Mouse (Mus musculus) intestine, postnatal 0 days (tissue): ENCODE data around the gene Tnfsf13b. TPM values are rescaled to one million over a fixed set of nuclear protein-coding genes. Genes with fewer than 3 reads are reported as not detected.

Experiments used
- ATAC-seq: fragments of 200-750 bp; cut with Nextera tagmentation; 2 replicates; pipeline ENCODE4 v1.8.0; 2017; ENCODE audit warnings: mild to moderate bottlenecking, moderate TSS enrichment, moderate library complexity
- H3K27ac ChIP-seq: fragments of 300-500 bp; sonication (generic); 2 replicates; pipeline ENCODE4 v1.5.1; 2014; ENCODE audit warnings: mild to moderate bottlenecking, low read depth, low read length, moderate library complexity
- H3K27me3 ChIP-seq: fragments of 300-500 bp; sonication (generic); replicated peaks from 2 replicates; pipeline ENCODE4 v1.6.1; 2014; ENCODE audit warnings: low read length, mixed read lengths; ENCODE audit not compliant: control insufficient read depth, insufficient read depth
- H3K36me3 ChIP-seq: fragments of 300-500 bp; sonication (generic); 2 replicates; pipeline ENCODE4 v1.6.1; 2014; ENCODE audit warnings: mild to moderate bottlenecking, moderate library complexity; ENCODE audit not compliant: control insufficient read depth, insufficient read depth
- H3K4me1 ChIP-seq: fragments of 300-500 bp; sonication (generic); replicated peaks from 2 replicates; pipeline ENCODE4 v1.6.1; 2014; ENCODE audit warnings: antibody characterized with exemption, low read length, mixed read lengths; ENCODE audit not compliant: control insufficient read depth, insufficient read depth
- H3K4me2 ChIP-seq: fragments of 300-500 bp; sonication (generic); replicated peaks from 2 replicates; pipeline ENCODE4 v1.6.1; 2014; ENCODE audit warnings: low read depth, mild to moderate bottlenecking, moderate library complexity
- H3K4me3 ChIP-seq: fragments of 300-500 bp; sonication (generic); 2 replicates; pipeline ENCODE4 v1.5.1; 2014; ENCODE audit warnings: low read depth, low read length
- H3K9ac ChIP-seq: fragments of 300-500 bp; sonication (generic); 2 replicates; pipeline ENCODE4 v1.6.1; 2014; ENCODE audit warnings: mild to moderate bottlenecking, low read depth, low read length
- H3K9me3 ChIP-seq: fragments of 300-500 bp; sonication (generic); 2 replicates; pipeline ENCODE4 v1.6.1; 2016; ENCODE audit warnings: mixed run types; ENCODE audit not compliant: control insufficient read depth
- CTCF ChIP-seq: sonication (generic); IDR thresholded peaks from 2 replicates; pipeline ENCODE4 v1.5.1; 2016; ENCODE audit warnings: low read depth, mild to moderate bottlenecking, control low read depth, antibody characterized with exemption, moderate library complexity
- WGBS: fragments of 180-500 bp; shearing (Covaris S2); extraction: QIAGEN DNeasy Blood & Tissue Kit; methylation state at CpG from one replicate; pipeline ENCODE4 v1.1.7; 2014; 5-methylcytosine and 5-hydroxymethylcytosine counted together
- polyA plus RNA-seq: library from polyadenylated mRNA; unstranded; fragments of >200 nt; fragmentation: Nextera tagmentation; extraction: Ambion mirVana; gene quantifications from 2 replicates; pipeline ENCODE4 v1.2.1, GENCODE M21; 2015

Gene Tnfsf13b
- polyA plus RNA-seq, 1 experiment from 2014 or later, result 2.0 TPM

DNA sequence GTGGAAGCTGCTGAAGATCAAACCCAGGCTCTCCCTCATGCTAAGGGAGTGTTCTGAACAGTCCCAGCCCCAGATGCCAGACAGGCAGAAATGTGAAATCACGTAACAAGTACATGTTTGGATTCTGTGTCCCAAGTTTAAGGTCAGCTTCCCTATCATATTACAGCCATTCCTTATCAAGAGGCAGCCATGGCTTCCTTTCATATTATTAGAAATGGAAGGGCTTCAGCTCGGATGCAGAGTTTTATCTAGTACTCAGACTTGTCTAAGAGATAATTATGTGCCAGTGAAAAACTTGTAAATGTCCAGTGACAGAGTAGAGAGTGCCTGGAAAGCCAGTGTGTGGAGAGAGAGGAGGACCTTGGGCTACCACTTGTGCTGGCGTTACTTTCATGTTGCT lies 34.6 kb downstream of the Tnfsf13b start:
- Histone ChIP-seq H3K4me2 (no peak overlapping the region), H3K4me1 (no peaks in the 10 kb centered on the region), H3K4me3 (no peak overlapping the region), H3K27me3 (no peaks in the 10 kb centered on the region), H3K27ac (no peak overlapping the region), H3K9ac (no peak overlapping the region), H3K36me3 (no peaks in the 10 kb centered on the region), H3K9me3 (no peaks in the 10 kb centered on the region)
- TF ChIP-seq CTCF, result no peak
- ATAC-seq, result no peak
- 69% methylated on average over 3 of the region's 3 CpGs for WGBS

DNA sequence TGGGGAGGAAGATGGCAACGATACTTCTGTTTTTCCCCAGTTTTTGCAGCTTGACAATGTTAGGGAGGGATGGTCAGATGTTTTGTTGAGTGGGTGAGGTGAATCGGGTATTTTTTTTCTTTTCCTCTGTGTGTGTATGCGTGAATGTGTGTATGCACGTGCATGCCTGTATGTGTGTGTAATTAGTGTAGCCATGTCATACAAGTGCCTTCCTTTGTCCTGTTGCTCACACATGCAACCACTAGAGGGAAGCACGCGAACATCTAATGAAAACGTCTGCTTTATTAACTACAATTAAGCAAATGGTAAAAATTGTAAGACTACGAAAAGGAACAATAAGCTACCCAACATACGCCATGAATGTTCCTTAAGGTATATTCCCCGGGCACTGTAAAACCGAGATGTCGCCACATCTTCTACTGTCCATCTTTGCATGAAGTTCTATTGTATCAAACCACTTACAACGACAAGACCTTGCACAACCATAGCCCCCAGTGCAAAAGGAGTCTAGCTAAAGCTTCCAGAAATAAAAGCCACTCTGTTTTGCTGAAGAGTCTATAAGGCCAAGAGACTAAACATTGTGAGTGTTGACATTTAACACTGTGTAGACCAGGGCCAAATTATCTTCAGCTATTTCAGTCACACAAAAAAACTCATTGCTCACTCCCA lies 37.7 kb downstream of the Tnfsf13b start:
- H3K27me3 ChIP-seq, result no peaks in the 10 kb centered on the region
- no peaks in the 10 kb centered on the region for H3K4me1 ChIP-seq
- no peaks in the 10 kb centered on the region for H3K36me3 ChIP-seq
- H3K9me3 ChIP-seq, result no peaks in the 10 kb centered on the region
- no peak for ATAC-seq
- 53% methylated on average over 13 of the region's 13 CpGs for WGBS
- TF ChIP-seq CTCF, result peak; percentile 83
- no peak overlapping the region for H3K9ac ChIP-seq
- no peak overlapping the region for H3K4me3 ChIP-seq
- no peak overlapping the region for H3K4me2 ChIP-seq
- no peak overlapping the region for H3K27ac ChIP-seq

DNA sequence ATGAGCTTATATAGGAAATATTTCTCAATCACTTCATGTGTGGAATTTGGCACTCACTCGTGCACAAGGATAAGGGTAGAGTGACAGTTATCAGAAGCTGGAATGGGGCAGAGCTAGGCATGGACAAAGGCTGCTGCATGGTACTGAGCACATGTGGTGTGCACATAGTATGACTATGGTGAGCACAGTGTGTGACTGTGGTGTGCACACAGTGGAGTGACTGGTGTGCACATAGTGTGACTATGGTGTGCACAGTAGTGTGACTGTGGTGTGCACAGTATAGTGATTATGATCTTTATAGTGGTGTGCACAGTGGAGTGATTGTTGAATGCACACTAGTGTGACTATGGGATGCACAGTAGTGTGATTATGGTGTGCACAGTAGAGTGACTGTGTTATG lies 39.5 kb downstream of the Tnfsf13b start:
- no peak for ATAC-seq
- H3K4me1 ChIP-seq, result no peaks in the 10 kb centered on the region
- no peak overlapping the region for H3K4me3 ChIP-seq
- H3K36me3 ChIP-seq, result no peaks in the 10 kb centered on the region
- TF ChIP-seq CTCF, result no peak
- 49% methylated on average over 1 of the region's 1 CpGs for WGBS
- no peaks in the 10 kb centered on the region for H3K27me3 ChIP-seq
- no peak overlapping the region for H3K4me2 ChIP-seq
- H3K9me3 ChIP-seq, result no peaks in the 10 kb centered on the region
- no peak overlapping the region for H3K27ac ChIP-seq
- H3K9ac ChIP-seq, result no peak overlapping the region

DNA sequence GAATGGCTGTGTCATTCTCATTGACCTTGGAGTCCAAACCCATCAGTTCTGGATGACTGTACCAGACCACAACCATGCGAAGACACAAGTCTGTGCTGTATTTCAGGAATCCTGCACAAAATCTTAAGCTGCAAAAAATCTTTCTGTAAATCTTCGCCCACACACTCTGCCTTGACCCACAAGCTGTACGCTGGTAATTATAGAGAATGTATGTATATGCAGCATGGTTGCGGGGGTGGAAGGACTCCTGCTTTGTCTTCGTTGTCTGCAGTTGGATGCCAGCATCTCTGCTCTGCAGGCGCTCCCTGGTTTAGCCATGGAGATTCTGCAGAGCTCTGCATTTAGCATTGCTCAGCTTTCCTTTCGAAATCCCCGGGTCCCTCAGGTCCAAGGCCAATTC lies 42.9 kb downstream of the Tnfsf13b start:
- no peaks in the 10 kb centered on the region for H3K36me3 ChIP-seq
- H3K9me3 ChIP-seq, result no peaks in the 10 kb centered on the region
- H3K4me1 ChIP-seq, result no peaks in the 10 kb centered on the region
- no peak overlapping the region for H3K4me3 ChIP-seq
- no peak overlapping the region for H3K9ac ChIP-seq
- H3K4me2 ChIP-seq, result no peak overlapping the region
- WGBS, result 77% methylated on average over 8 of the region's 8 CpGs
- no peak for ATAC-seq
- no peak for TF ChIP-seq CTCF
- no peak overlapping the region for H3K27ac ChIP-seq
- no peaks in the 10 kb centered on the region for H3K27me3 ChIP-seq

DNA sequence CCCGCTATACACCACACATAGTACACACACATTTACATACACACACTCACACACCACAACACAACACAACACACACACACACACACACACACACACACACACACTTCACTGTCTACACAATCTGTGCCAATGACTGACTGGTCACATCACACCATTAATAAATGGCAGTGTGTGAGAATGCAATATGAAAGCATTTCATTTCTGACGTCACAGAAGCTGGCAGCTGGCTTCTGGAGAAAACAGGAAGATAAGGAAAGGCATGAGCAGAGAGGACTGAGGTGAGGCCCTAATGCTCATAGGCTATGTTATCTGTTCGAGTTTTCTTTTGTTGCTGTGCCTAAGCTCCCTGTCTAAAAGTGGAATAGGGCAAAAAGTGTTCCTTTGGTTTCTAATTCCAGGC lies 45.3 kb downstream of the Tnfsf13b start:
- Histone ChIP-seq H3K4me1 (no peaks in the 10 kb centered on the region), H3K4me3 (no peak overlapping the region), H3K9me3 (no peaks in the 10 kb centered on the region), H3K27ac (no peak overlapping the region), H3K4me2 (no peak overlapping the region), H3K36me3 (no peaks in the 10 kb centered on the region), H3K9ac (no peak overlapping the region), H3K27me3 (no peaks in the 10 kb centered on the region)
- WGBS, result 41% methylated on average over 3 of the region's 3 CpGs
- no peak for TF ChIP-seq CTCF
- peak; percentile 13; the same call in 1 of the 2 replicates for ATAC-seq

DNA sequence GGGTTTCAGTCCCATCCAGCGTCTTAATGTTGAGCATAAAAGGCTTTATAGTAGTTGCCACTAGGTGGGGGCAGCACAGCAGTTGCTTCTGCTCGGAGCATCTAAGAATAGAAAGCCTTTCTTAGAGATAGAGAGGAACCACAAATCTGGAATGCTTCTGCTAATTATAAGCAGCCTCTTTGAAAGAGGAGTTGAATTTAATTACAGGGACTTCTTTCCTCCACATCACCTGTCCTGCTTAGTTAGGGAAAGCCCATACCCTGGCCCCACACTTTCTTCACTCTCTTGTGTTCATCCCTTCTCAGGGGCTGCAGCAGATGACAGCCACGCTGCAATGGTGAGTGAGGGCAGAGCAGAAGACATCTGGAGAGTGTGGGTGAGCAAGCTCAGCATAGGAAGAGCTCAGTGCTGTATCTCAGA lies 47.3 kb downstream of the Tnfsf13b start:
- TF ChIP-seq CTCF, result peak; percentile 65
- H3K9me3 ChIP-seq, result no peaks in the 10 kb centered on the region
- H3K9ac ChIP-seq, result no peak overlapping the region
- WGBS, result 20% methylated on average over 3 of the region's 3 CpGs
- H3K4me2 ChIP-seq, result no peak overlapping the region
- H3K36me3 ChIP-seq, result no peaks in the 10 kb centered on the region
- H3K4me3 ChIP-seq, result no peak overlapping the region
- H3K27me3 ChIP-seq, result no peaks in the 10 kb centered on the region
- no peaks in the 10 kb centered on the region for H3K4me1 ChIP-seq
- no peak for ATAC-seq
- no peak overlapping the region for H3K27ac ChIP-seq
